Mouse (Mus musculus) bone marrow, adult 2 months (tissue): Measurements from ENCODE around the gene Rbm20.

Experiments
- CTCF ChIP-seq: fragments of 200-500 bp; IDR thresholded peaks from 2 replicates; pipeline ENCODE4 v1.5.1; 2011; ENCODE audit warnings: low read length, control low read depth; ENCODE audit not compliant: control insufficient read depth, insufficient read depth
- POLR2A ChIP-seq: fragments of 200-500 bp; IDR thresholded peaks from 2 replicates; pipeline ENCODE4 v1.6.1; 2011; ENCODE audit warnings: low read depth, mild to moderate bottlenecking, control low read depth, low read length, borderline replicate concordance; ENCODE audit not compliant: control insufficient read depth

DNA sequence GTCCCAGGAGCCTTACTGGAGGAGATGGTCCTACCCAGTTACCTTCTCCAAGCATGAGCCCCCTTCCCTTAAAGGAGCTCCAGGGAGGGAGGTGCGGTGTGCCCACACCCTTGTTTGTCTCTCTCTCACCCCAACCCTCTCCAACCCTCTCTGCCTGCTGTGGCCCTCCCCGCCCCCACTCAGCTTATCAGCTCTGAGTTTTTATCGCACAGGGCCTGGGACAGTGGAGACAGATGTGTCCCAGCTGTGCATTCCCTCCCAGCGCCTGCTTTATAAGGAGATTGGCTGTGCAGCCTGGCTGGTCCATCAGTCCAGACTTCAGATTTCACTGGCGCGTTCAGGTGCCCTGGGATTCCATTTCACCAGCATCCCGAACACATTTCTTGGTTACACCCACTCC, 132.9 kb downstream of the Rbm20 start:
- TF ChIP-seq POLR2A = no peak
- no peak for TF ChIP-seq CTCF
